Mouse (Mus musculus): ENCODE data around the gene Icmt. TPM values are rescaled to one million over a fixed set of nuclear protein-coding genes. Genes with fewer than 3 reads are reported as not detected.

The Icmt gene
- polyA plus RNA-seq, 1 experiment from 2014 or later = 26.0 TPM

GRCm38 (mm10) chr4:152277916-152278315 is 19.1 kb upstream of the Icmt start:
- H3K27ac ChIP-seq = no peak overlapping the region
- no peak overlapping the region for H3K4me3 ChIP-seq
- H3K36me3 ChIP-seq = 0 out of 2 replicates have a peak, but pooled peaks cover 6% of the 10 kb centered on the region
- 59% methylated on average over 2 of the region's 2 CpGs for WGBS
- peaks cover 32% of the 10 kb centered on the region for H3K4me1 ChIP-seq
- ATAC-seq (ENCODE audit: borderline replicate concordance, extremely low read depth, low FRiP score, low TSS enrichment) = no peak
- H3K4me2 ChIP-seq = no peak overlapping the region
- H3K9me3 ChIP-seq = no peaks in the 10 kb centered on the region
- H3K27me3 ChIP-seq = peaks cover 60% of the 10 kb centered on the region
- no peak overlapping the region for H3K9ac ChIP-seq

- no peak for ATAC-seq (ENCODE audit: borderline replicate concordance, extremely low read depth, low FRiP score, low TSS enrichment)
- Histone ChIP-seq H3K9ac (no peak overlapping the region), H3K36me3 (0 out of 2 replicates have a peak, but pooled peaks cover 6% of the 10 kb centered on the region), H3K4me1 (peaks cover 32% of the 10 kb centered on the region), H3K4me2 (no peak overlapping the region), H3K27me3 (peaks cover 64% of the 10 kb centered on the region), H3K27ac (no peak overlapping the region), H3K4me3 (no peak overlapping the region), H3K9me3 (no peaks in the 10 kb centered on the region)
- WGBS = 86% methylated on average over 23 of the region's 23 CpGs
Observed at GRCm38 (mm10) chr4:152278986-152279385, 18.0 kb upstream of the Icmt start.

GRCm38 (mm10) chr4:152281601-152282000 is 15.4 kb upstream of the Icmt start:
- Histone ChIP-seq H3K9me3 (no peaks in the 10 kb centered on the region), H3K27ac (no peak overlapping the region), H3K27me3 (peaks cover 71% of the 10 kb centered on the region), H3K4me3 (no peak overlapping the region), H3K36me3 (0 out of 2 replicates have a peak, but pooled peaks cover 6% of the 10 kb centered on the region), H3K4me1 (peaks cover 20% of the 10 kb centered on the region), H3K9ac (no peak overlapping the region), H3K4me2 (no peak overlapping the region)
- 45% methylated on average over 15 of the region's 15 CpGs for WGBS
- ATAC-seq (ENCODE audit: borderline replicate concordance, extremely low read depth, low FRiP score, low TSS enrichment) = no peak

GRCm38 (mm10) chr4:152282721-152283120 is 14.3 kb upstream of the Icmt start:
- peak overlapping the region; percentile 18 for H3K4me3 ChIP-seq
- peaks cover 82% of the 10 kb centered on the region for H3K27me3 ChIP-seq
- 17% methylated on average over 33 of the region's 34 CpGs for WGBS
- no peak overlapping the region; the same call in 1 of the 2 replicates for H3K27ac ChIP-seq
- H3K4me1 ChIP-seq = peaks cover 22% of the 10 kb centered on the region
- ATAC-seq (ENCODE audit: borderline replicate concordance, extremely low read depth, low FRiP score, low TSS enrichment) = no peak
- H3K9ac ChIP-seq = no peak overlapping the region
- 0 out of 2 replicates have a peak, but pooled peaks cover 6% of the 10 kb centered on the region for H3K36me3 ChIP-seq
- H3K9me3 ChIP-seq = no peaks in the 10 kb centered on the region
- peak overlapping the region; percentile 54 for H3K4me2 ChIP-seq

GRCm38 (mm10) chr4:152283186-152283950 is 13.7 kb upstream of the Icmt start:
- H3K27me3 ChIP-seq = peaks cover 88% of the 10 kb centered on the region
- peak; percentile 83 for ATAC-seq (ENCODE audit: borderline replicate concordance, extremely low read depth, low FRiP score, low TSS enrichment)
- 0 out of 2 replicates have a peak, but pooled peaks cover 6% of the 10 kb centered on the region for H3K36me3 ChIP-seq
- peaks cover 22% of the 10 kb centered on the region for H3K4me1 ChIP-seq
- H3K9me3 ChIP-seq = no peaks in the 10 kb centered on the region
- H3K9ac ChIP-seq = no peak overlapping the region
- 4% methylated on average over 65 of the region's 70 CpGs for WGBS
- peak overlapping the region; percentile 54 for H3K4me2 ChIP-seq
- H3K27ac ChIP-seq = no peak overlapping the region
- peak overlapping the region; percentile 18 for H3K4me3 ChIP-seq

- peaks cover 92% of the 10 kb centered on the region for H3K27me3 ChIP-seq
- no peak overlapping the region for H3K27ac ChIP-seq
- WGBS = 4% methylated on average over 10 of the region's 10 CpGs
- no peak for ATAC-seq (ENCODE audit: borderline replicate concordance, extremely low read depth, low FRiP score, low TSS enrichment)
- no peaks in the 10 kb centered on the region for H3K36me3 ChIP-seq
- peaks cover 26% of the 10 kb centered on the region for H3K4me1 ChIP-seq
- no peaks in the 10 kb centered on the region for H3K9me3 ChIP-seq
- H3K4me3 ChIP-seq = no peak overlapping the region
- no peak overlapping the region for H3K9ac ChIP-seq
- H3K4me2 ChIP-seq = no peak overlapping the region
Observed at GRCm38 (mm10) chr4:152285505-152285904, 11.5 kb upstream of the Icmt start.

GRCm38 (mm10) chr4:152286183-152286582 is 10.8 kb upstream of the Icmt start:
- WGBS = 3% methylated on average over 32 of the region's 32 CpGs
- Histone ChIP-seq H3K9me3 (no peaks in the 10 kb centered on the region), H3K4me2 (peak overlapping the region; percentile 33), H3K4me1 (peaks cover 26% of the 10 kb centered on the region), H3K4me3 (0 out of 2 replicates have a peak overlapping the region, but pooled peaks have one; percentile 10), H3K27me3 (peaks cover 92% of the 10 kb centered on the region), H3K27ac (no peak overlapping the region), H3K9ac (no peak overlapping the region), H3K36me3 (no peaks in the 10 kb centered on the region)
- ATAC-seq (ENCODE audit: borderline replicate concordance, extremely low read depth, low FRiP score, low TSS enrichment) = 0 out of 2 replicates have a peak, but pooled peaks have one; percentile 4

GRCm38 (mm10) chr4:152286887-152287286 is 10.1 kb upstream of the Icmt start:
- H3K9ac ChIP-seq = no peak overlapping the region
- H3K4me1 ChIP-seq = peaks cover 26% of the 10 kb centered on the region
- H3K36me3 ChIP-seq = no peaks in the 10 kb centered on the region
- no peaks in the 10 kb centered on the region for H3K9me3 ChIP-seq
- H3K4me2 ChIP-seq = no peak overlapping the region
- no peak overlapping the region for H3K27ac ChIP-seq
- no peak overlapping the region for H3K4me3 ChIP-seq
- H3K27me3 ChIP-seq = peaks cover 92% of the 10 kb centered on the region
- 4% methylated on average over 26 of the region's 26 CpGs for WGBS
- ATAC-seq (ENCODE audit: borderline replicate concordance, extremely low read depth, low FRiP score, low TSS enrichment) = no peak

GRCm38 (mm10) chr4:152287317-152288120 is 9.5 kb upstream of the Icmt start:
- no peak for ATAC-seq (ENCODE audit: borderline replicate concordance, extremely low read depth, low FRiP score, low TSS enrichment)
- H3K4me2 ChIP-seq = no peak overlapping the region

GRCm38 (mm10) chr4:152288398-152288945 is 8.6 kb upstream of the Icmt start:
- Histone ChIP-seq H3K4me3 (no peak overlapping the region), H3K9ac (no peak overlapping the region), H3K4me1 (peaks cover 16% of the 10 kb centered on the region), H3K36me3 (no peaks in the 10 kb centered on the region), H3K27ac (no peak overlapping the region), H3K27me3 (peaks cover 92% of the 10 kb centered on the region), H3K4me2 (no peak overlapping the region), H3K9me3 (no peaks in the 10 kb centered on the region)
- 56% methylated on average over 18 of the region's 18 CpGs for WGBS
- ATAC-seq (ENCODE audit: borderline replicate concordance, extremely low read depth, low FRiP score, low TSS enrichment) = no peak

More at GRCm38 (mm10) chr4:152287317-152288120, 9.5 kb upstream of the Icmt start:
- Histone ChIP-seq H3K36me3 (no peaks in the 10 kb centered on the region), H3K4me1 (peaks cover 25% of the 10 kb centered on the region), H3K9me3 (no peaks in the 10 kb centered on the region), H3K4me3 (no peak overlapping the region), H3K9ac (no peak overlapping the region), H3K27me3 (peaks cover 92% of the 10 kb centered on the region), H3K27ac (no peak overlapping the region)
- WGBS = 20% methylated on average over 19 of the region's 19 CpGs

- Histone ChIP-seq H3K27ac (no peak overlapping the region), H3K27me3 (peaks cover 77% of the 10 kb centered on the region), H3K4me3 (0 out of 2 replicates have a peak overlapping the region, but pooled peaks have one; percentile 10), H3K4me2 (peak overlapping the region; percentile 16; the same call in 1 of the 2 replicates), H3K9ac (no peak overlapping the region), H3K36me3 (no peaks in the 10 kb centered on the region), H3K4me1 (peaks cover 12% of the 10 kb centered on the region; the same call in 1 of the 2 replicates), H3K9me3 (no peaks in the 10 kb centered on the region)
- ATAC-seq (ENCODE audit: borderline replicate concordance, extremely low read depth, low FRiP score, low TSS enrichment) = no peak
- WGBS = under 1% methylated on average over 38 of the region's 39 CpGs
Observed at GRCm38 (mm10) chr4:152290385-152290784, 6.6 kb upstream of the Icmt start.
